Mouse (Mus musculus): ENCODE results near the gene Tulp3. TPM values are rescaled to one million over a fixed set of nuclear protein-coding genes. Genes with fewer than 3 reads are reported as not detected.
A peak's percentile ranks its signal among the peaks of the same experiment; 100 is the strongest.

The Tulp3 gene
- 79.6 TPM for polyA plus RNA-seq (2021)

GRCm38 (mm10) chr6:128355726-128356416 lies at the start of gene Tulp3:
Tulp3 (minus strand) TSS chr6:128355851.
- no peak for TF ChIP-seq CTCF (IDR thresholded peaks at IDR 0.05)
- ATAC-seq (peak; percentile 97), DNase-seq (ENCODE audit: low read depth, low spot score) (no peak)
- CTCF ChIA-PET, result interaction anchor here (1.0 to 1.3 kb wide), 5 partner anchors 10 to 55 kb away, joined by 3 to 4 read pairs (median 4); no protein-coding TSS in a partner anchor
- H3K27me3 ChIP-seq, result no peaks in the 10 kb centered on the region
- in situ Hi-C loops (cut with MboI; ENCODE audit: low pct_unique_long_range_greater_than_20kb), result loop anchor here (5.0 kb wide), 1 partner anchor 39 kb away; no protein-coding TSS in a partner anchor
- POLR2A ChIA-PET, result interaction anchor here (0.6 to 0.7 kb wide), 2 partner anchors 117 to 124 kb away, joined by 3 read pairs; no protein-coding TSS in a partner anchor

GRCm38 (mm10) chr6:128404708-128405107 lies 49.1 kb upstream of the Tulp3 start:
- in situ Hi-C loops (cut with MboI; ENCODE audit: low pct_unique_long_range_greater_than_20kb), result no loop called here
- ATAC-seq, result peak; percentile 25
- ChIA-PET POLR2A (interaction anchor here (0.9 to 1.2 kb wide), 2 partner anchors 9 to 79 kb away, joined by 3 to 5 read pairs; no protein-coding TSS in a partner anchor), CTCF (interaction anchor here (1.5 to 2.2 kb wide), 3 partner anchors 12 to 75 kb away, joined by 4 to 5 read pairs (median 4); no protein-coding TSS in a partner anchor)
- no peak for TF ChIP-seq CTCF (IDR thresholded peaks at IDR 0.05)
- no peak for DNase-seq (ENCODE audit: low read depth, low spot score)
- H3K27me3 ChIP-seq, result no peaks in the 10 kb centered on the region

GRCm38 (mm10) chr6:128399421-128400185 lies 44.0 kb upstream of the Tulp3 start:
- ChIA-PET POLR2A (interaction anchor here (0.6 to 3.3 kb wide), 5 partner anchors 11 to 819 kb away, joined by 3 to 7 read pairs (median 3); no protein-coding TSS in a partner anchor), CTCF (interaction anchor here (1.1 to 2.2 kb wide), 2 partner anchors 11 to 32 kb away, joined by 3 to 14 read pairs; no protein-coding TSS in a partner anchor)
- DNase-seq (ENCODE audit: low read depth, low spot score), result no peak

GRCm38 (mm10) chr6:128398996-128399395 lies 43.3 kb upstream of the Tulp3 start, which contains the start of gene Nrip2:
Nrip2 (plus strand) TSS chr6:128399296.
- ATAC-seq, result peak; percentile 27
- DNase-seq (ENCODE audit: low read depth, low spot score), result no peak
- ChIA-PET POLR2A (interaction anchor here (1.1 kb wide), 1 partner anchor 17 kb away, joined by 4 read pairs; no protein-coding TSS in a partner anchor), CTCF (interaction anchor here (1.1 kb wide), 1 partner anchor 32 kb away, joined by 3 read pairs; no protein-coding TSS in a partner anchor)
- TF ChIP-seq CTCF (IDR thresholded peaks at IDR 0.05), result no peak
- in situ Hi-C loops (cut with MboI; ENCODE audit: low pct_unique_long_range_greater_than_20kb), result no loop called here
- H3K27me3 ChIP-seq, result no peaks in the 10 kb centered on the region

More at GRCm38 (mm10) chr6:128399421-128400185, 44.0 kb upstream of the Tulp3 start:
- H3K27me3 ChIP-seq, result no peaks in the 10 kb centered on the region
- ATAC-seq, result peak; percentile 42
- in situ Hi-C loops (cut with MboI; ENCODE audit: low pct_unique_long_range_greater_than_20kb), result no loop called here
- TF ChIP-seq CTCF (IDR thresholded peaks at IDR 0.05), result no peak

GRCm38 (mm10) chr6:128397574-128398261 lies 42.1 kb upstream of the Tulp3 start:
- POLR2A ChIA-PET, result no interaction called here
- in situ Hi-C loops (cut with MboI; ENCODE audit: low pct_unique_long_range_greater_than_20kb), result no loop called here
- no peaks in the 10 kb centered on the region for H3K27me3 ChIP-seq
- ATAC-seq (peak; percentile 69), DNase-seq (ENCODE audit: low read depth, low spot score) (peak; percentile 80)
- TF ChIP-seq CTCF (IDR thresholded peaks at IDR 0.05), result no peak
- CTCF ChIA-PET, result interaction anchor here (1.2 to 1.3 kb wide), 2 partner anchors 14 to 16 kb away, joined by 3 to 4 read pairs; no protein-coding TSS in a partner anchor

- CTCF ChIA-PET, result no interaction called here
- POLR2A ChIA-PET, result no interaction called here
- no peaks in the 10 kb centered on the region for H3K27me3 ChIP-seq
- DNase-seq (ENCODE audit: low read depth, low spot score) (no peak), ATAC-seq (no peak)
- in situ Hi-C loops (cut with MboI; ENCODE audit: low pct_unique_long_range_greater_than_20kb), result no loop called here
- no peak for TF ChIP-seq CTCF (IDR thresholded peaks at IDR 0.05)
Measured at GRCm38 (mm10) chr6:128390683-128391082, 35.0 kb upstream of the Tulp3 start.

GRCm38 (mm10) chr6:128389185-128389584 lies 33.5 kb upstream of the Tulp3 start:
- CTCF ChIA-PET, result no interaction called here
- H3K27me3 ChIP-seq, result no peaks in the 10 kb centered on the region
- TF ChIP-seq CTCF (IDR thresholded peaks at IDR 0.05), result no peak
- POLR2A ChIA-PET, result interaction anchor here (0.7 kb wide), 1 partner anchor 72 kb away, joined by 4 read pairs; no protein-coding TSS in a partner anchor
- ATAC-seq, result no peak
- no peak for DNase-seq (ENCODE audit: low read depth, low spot score)
- in situ Hi-C loops (cut with MboI; ENCODE audit: low pct_unique_long_range_greater_than_20kb), result no loop called here

- ChIA-PET POLR2A (interaction anchor here (1.1 kb wide), 1 partner anchor 13 kb away, joined by 3 read pairs; no protein-coding TSS in a partner anchor), CTCF (interaction anchor here (1.4 kb wide), 1 partner anchor 11 kb away, joined by 3 read pairs; no protein-coding TSS in a partner anchor)
- TF ChIP-seq CTCF (IDR thresholded peaks at IDR 0.05), result no peak
- DNase-seq (ENCODE audit: low read depth, low spot score) (no peak), ATAC-seq (no peak)
- in situ Hi-C loops (cut with MboI; ENCODE audit: low pct_unique_long_range_greater_than_20kb), result no loop called here
- H3K27me3 ChIP-seq, result no peaks in the 10 kb centered on the region
Measured at GRCm38 (mm10) chr6:128385026-128385425, 29.4 kb upstream of the Tulp3 start.

GRCm38 (mm10) chr6:128383752-128384151 lies 28.1 kb upstream of the Tulp3 start:
- ATAC-seq (no peak), DNase-seq (ENCODE audit: low read depth, low spot score) (no peak)
- ChIA-PET CTCF (interaction anchor here (1.4 kb wide), 1 partner anchor 12 kb away, joined by 3 read pairs; no protein-coding TSS in a partner anchor), POLR2A (no interaction called here)
- in situ Hi-C loops (cut with MboI; ENCODE audit: low pct_unique_long_range_greater_than_20kb), result no loop called here
- TF ChIP-seq CTCF (IDR thresholded peaks at IDR 0.05), result no peak
- no peaks in the 10 kb centered on the region for H3K27me3 ChIP-seq
